Mouse (Mus musculus): ENCODE data around the gene Ube2m.
"Not testable (repeated sequence)": the region's sequence is repeated elsewhere in the genome, so short reads cannot be mapped to it uniquely, and the experiment has no call there.

Gene Ube2m

DNA sequence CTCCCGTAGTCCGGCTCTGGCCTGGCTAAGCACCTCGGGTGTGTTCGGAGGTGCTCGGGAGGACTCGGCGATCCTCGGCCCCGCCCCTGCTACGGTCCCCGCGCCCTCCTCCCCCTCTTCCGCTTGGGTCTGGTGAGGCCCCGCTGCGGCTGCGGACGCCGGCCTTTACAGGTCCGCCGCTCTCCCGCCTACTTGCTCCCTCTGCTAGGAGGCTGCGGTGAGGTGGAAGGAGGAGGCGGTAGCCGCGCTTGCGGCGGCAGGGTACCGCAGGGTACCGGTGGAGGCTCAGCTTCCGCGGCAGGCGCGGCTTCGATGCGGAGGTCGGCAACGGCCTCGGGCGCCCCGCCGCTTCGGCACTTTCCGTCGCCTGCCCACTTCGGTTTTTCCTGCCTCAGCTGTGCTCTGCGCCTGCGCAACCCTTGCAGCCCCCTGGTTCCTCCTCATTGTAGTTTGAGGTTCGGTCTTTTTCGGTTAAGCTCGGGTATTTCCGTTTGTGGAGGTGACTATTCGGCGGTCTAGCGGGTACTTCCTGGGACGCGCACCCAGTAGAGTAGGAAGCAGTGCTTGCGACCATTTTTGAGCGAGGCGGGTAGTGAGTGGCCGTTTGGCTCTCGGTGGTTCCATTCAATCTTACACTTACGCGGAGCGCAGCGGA, at the start of gene Ube2m:
Ube2m (minus strand) TSS at position 375 of the 655 bp plus-strand sequence.
- DNase-seq (ENCODE audit: extremely low read depth, low read depth): peak; percentile 95

DNA sequence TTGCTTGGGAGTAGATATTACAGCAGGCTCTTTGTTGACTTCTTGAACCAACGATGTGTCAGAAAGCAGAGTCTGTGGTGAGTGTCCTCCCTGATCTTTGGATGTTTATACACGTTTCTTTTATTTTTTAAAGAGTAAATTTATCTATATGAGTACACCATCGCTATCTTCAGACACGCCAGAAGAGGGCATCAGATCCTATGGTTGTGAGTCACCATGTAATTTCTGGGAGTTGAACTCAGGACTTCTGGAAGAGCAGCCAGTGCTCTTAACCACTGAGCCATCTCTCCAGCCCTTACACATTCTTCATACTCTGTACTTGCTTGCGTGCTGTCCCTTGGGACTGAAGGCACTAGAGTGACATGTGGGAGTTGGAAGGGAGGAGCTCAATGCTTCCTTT, 34.2 kb upstream of the Ube2m start:
- no peak for DNase-seq (ENCODE audit: extremely low read depth, low read depth)

DNA sequence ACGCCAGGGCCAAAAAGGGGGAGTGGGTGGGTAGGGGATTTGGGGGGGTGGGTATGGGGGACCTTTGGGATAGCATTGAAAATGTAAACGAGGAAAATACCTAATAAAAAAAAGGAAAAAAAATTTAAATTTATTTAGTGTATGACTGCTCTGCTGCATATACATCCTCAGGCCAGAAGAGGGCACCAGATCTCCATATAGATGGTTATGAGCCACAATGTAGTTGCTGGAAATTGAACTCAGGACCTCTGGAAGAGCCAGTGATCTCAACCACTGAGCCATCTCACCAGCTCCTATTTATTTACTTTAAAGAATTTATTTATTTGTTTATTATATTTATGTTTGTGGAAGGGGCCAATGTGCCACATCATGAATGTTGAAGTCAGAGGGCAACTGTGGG, 25.3 kb upstream of the Ube2m start:
- not testable (repeated sequence) for DNase-seq (ENCODE audit: extremely low read depth, low read depth)

DNA sequence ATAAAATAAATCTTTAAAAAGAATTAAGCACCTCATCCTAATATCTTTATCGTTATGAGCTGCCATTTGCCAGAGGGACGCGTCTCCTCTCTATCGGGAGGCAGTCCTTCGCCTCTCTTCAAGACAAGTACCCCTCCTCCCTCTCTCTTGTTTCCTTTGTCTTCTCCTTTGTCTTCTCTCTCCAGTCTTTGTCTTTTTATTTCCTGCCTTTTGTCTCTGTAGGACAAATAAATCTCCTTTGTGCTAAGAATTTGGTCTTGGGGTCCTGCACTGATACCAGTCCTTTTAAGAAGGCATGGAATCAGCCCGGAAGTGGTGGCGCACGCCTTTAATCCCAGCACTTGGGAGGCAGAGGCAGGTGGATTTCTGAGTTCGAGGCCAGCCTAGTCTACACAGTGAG, 21.5 kb upstream of the Ube2m start:
- no peak for DNase-seq (ENCODE audit: extremely low read depth, low read depth)

DNA sequence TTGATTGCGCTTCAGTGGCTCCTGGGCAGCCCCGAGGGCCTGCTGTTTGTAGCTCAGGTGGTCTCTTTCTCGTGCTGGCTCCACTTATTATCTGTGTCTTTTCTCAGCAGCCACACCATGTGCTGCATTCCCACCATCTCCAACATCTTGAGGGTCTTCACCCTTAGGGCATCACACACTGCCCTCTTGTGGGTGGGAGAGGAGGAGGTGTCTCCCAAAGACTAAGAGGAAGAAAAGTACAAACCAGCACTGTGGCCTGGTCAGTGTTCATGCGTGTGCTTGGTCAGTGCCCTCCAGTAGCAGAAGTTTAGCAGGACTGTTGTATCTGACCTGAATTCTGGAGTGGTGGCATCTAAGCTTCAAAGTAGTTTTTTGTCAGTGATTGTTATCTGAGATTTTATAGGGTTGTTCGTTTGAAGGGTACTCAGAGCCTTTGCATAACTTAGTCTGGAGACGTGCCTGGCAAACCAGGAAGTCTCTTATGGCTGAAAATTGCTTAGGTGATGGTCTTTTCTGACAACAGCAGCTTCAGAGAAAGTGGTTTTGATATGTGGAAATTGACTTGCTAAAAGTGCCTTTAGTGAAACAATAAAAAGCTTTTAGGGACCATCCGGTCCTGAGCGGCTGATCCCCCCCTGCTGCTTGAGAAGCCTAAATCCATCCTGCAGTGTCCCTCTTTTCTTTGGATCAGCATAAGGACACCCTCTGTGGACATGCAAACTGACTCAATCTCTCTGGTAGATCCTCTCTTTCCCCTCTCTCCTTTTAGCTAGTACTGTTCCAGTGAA, 19.0 kb upstream of the Ube2m start:
- DNase-seq (ENCODE audit: extremely low read depth, low read depth): no peak

DNA sequence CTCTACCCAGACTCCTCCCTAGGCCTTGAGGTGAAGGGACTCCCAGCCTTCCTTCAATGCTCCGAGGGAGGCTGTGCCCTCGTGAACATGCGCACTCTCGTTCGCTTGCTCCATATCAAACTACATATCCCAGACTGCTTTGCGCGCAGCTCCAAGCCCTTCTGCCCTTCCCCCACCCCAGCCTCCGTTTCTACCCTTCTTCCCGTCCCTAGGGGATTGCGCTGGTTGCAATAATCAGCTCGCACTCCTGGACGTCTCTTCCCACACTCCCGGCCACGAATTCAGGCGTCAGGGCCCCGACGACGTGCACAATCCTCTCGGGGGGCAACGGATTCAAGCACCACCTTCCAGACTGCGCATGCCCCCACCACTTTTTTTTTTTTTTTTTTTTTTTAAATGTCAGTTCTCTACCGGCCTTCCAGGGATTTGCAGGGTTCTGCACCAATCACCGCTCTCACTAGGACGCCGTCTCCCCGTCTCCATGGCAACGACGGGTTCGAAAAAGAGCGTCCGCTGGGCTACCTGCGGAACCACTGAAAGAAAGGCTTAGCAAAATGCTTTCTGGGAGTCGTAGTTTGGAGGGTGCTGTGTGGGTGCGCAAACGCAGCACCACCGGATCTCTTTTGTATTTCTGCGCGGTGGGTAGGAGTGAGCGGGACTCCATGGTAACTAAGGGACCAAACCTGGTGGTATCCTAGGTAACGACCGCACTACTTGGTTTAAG, 16.4 kb upstream of the Ube2m start, which contains the start of gene Mzf1:
Mzf1 (minus strand) TSS at position 478 of the 724 bp plus-strand sequence.
- DNase-seq (ENCODE audit: extremely low read depth, low read depth): peak; percentile 93

DNA sequence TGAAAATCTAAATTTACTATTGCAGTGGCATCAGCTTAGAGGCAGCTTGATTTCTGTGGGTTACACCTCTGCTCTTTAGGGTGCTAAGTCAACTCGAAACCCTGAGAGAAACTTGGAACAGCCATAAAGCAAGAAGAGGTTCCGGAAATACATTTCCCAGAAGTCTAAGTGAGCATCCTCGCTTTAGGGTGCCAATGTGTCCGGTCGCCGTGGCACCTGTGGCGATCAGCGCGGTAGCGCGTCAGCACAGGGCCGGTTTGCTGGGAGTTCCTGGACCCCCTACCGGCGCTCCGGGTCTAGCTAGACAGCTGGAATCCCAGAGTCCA, 15.8 kb upstream of the Ube2m start:
- no peak for DNase-seq (ENCODE audit: extremely low read depth, low read depth)

DNA sequence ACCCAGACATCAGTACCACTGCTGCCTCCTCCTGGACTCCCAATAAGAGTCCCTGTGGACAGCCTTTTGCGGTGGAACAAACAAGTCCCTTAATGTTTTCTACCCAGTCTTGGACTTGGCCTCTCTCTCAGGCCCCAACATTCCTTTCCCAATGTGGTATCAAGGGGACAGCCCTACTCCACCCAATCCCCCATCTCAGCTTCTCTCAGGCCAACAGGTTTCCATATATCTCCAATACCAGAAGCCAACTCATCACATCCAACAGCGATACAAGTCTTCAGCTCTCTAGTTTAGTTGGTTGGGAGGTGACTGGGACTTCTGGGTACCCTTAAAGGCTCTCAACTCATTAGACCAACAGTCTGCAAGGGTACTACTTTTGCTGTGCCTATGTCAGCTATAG, 15.4 kb upstream of the Ube2m start:
- DNase-seq (ENCODE audit: extremely low read depth, low read depth): no peak

DNA sequence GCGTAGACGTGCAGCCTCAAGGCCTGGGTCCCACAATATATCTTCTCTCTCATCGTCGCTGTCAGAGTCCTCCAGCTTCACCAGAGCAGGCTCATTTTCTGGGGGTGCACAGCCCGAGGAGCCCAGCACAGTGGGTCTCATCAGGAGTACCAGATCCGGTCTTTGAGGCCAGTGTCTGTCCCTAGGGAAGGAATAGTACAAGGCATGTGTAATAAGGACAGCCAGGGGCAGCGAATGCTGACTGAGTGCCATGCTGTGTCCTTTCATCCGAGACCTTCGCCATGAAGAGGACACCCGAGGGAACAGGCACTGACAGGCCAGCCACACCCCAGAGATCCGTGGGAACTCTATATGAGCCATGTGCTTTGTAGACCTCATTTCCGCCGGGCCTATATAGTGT, 14.9 kb upstream of the Ube2m start:
- DNase-seq (ENCODE audit: extremely low read depth, low read depth): no peak

DNA sequence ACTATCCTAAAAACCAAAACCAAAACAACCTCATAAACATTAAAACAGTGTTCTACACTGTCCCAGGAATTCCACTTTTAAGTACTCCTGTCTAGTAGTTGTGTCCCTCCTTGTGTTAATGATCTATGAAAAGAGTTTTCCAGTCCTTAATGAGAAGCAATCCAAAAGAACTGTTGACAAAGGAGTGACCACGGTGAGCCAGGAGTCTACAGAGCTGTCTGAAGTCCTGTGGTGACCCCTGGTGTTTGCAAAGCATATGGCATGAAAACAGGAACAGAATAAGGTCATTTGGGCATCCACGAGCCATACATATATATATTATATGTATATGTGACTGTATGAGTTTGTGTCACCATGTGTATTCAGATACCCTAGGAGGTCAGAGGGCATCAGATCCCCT, 8.0 kb upstream of the Ube2m start:
- peak; percentile 54 for DNase-seq (ENCODE audit: extremely low read depth, low read depth)

DNA sequence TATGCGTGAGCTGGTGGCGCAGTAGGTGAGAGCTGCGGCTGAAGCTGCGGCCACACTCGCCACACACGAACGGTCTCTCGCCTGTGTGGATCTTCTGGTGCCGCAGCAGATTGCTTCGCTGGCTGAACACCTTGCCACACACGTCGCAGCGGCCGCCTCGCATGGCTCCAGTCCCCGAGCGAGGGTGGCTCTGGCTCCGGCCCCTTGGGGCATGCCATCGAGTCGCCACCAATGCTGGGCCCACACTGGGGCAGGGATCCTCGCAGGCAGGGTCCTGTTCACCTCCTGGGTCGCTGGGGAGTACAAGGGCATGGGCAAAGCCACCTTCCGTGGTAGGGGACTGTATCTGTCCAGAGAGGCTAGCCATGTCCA, 6.2 kb upstream of the Ube2m start:
- DNase-seq (ENCODE audit: extremely low read depth, low read depth): no peak

DNA sequence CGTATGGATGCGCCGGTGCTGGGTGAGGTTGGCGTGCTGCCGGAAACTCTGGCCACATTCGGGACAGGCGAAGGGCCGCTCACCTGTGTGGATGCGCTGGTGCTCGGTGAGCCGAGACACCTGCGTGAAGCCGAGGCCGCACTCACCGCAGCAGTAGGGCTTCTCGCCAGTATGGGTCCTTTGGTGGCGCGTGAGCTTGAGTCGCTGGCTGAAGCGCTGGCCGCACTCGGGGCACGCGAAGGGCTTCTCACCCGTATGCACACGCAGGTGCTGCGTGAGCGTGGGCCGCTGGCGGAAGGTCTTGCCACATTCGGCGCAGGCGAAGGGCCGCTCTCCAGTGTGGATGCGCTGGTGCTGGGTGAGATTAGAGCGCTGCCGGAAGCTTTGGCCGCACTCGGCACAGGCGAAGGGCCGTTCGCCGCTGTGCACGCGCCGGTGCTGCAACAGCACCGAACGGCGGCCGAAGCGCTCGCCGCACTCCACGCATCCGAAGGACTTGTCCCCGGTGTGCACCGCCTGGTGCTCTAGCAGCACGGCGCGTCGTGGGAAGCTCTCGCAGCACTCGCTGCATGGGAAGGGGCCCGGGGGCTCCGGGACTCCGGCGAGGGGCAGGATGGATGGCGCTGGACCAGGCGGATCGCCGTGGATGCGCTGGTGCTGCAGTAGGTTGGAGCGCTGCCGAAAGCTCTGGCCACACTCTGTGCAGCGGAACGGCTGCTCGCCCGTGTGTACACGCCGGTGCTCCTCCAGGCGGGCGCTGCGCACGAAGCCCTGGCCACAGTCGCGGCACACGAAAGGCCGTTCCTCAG, 5.6 kb upstream of the Ube2m start:
- no peak for DNase-seq (ENCODE audit: extremely low read depth, low read depth)

DNA sequence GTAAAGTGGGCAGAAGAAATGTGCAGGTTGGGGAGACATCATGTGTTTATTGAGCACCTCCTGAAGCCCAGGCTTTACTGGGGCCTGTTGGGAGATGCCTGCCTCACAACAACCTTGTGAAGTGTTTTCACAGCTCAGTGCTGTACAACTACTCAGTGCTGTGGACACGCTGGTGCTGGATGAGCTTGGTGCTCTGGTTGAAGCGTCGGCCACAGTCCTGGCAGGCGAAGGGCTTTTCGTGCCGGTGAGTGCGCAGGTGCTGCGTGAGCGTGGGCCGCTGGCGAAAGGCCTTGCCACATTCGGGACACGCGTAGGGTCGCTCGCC, 5.0 kb upstream of the Ube2m start:
- no peak for DNase-seq (ENCODE audit: extremely low read depth, low read depth)

DNA sequence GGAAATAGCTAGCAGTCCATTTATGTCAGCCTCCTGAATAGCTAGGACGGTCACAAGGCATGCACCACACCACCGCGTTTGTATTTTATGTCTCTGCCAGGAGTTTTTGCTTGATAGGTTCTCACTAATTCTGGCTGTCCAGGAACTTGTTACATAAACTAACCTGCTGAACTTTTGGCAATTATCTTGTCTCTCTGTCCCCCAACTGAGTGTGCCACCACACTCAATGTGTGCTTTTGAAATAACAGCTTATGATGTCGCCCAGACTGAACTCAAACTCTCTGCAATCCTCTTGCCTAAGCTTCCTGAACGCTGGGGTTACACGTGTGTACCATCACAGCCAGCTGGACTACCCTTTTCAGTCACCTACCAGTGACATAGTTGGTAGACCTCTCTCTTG, 4.4 kb upstream of the Ube2m start:
- DNase-seq (ENCODE audit: extremely low read depth, low read depth): no peak

DNA sequence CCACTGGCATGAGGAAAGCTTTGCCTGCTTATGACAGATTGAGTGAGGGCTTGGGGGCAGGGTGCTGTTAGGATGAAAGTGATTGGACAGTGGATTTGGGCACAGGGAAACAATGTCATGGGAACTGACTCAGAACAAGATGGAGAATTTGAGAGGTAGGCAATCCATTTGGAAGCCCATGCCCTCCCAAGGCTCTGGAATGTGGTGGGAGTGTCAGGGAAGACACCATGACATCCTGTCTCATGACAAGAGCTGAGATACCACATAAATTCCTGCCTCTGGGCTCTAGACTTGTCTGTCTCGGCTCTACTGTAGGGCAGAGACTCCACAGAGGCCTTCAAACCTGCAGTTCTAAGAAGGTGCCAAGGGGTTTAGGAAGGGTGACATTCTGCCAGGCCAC, 3.2 kb upstream of the Ube2m start:
- DNase-seq (ENCODE audit: extremely low read depth, low read depth): no peak

DNA sequence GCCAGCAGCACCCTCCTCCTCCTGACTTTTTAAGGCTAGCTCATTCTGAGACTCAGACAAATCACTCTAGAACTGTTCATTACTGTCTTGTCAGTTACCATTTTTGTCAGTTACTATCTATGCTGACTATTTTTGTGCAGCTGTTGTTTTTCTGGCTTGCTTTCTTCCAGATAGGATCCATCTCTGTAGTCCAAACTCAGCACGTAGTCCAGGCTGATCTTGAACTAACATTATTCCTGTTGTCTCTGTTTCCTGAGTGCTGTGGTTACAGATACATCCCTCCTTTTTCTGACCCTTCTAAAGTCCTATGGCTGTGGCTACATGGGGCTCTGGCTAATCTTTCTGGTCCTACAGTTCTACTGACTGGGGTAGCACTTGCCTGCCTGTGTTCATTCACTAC, 1.1 kb upstream of the Ube2m start:
- DNase-seq (ENCODE audit: extremely low read depth, low read depth): no peak

DNA sequence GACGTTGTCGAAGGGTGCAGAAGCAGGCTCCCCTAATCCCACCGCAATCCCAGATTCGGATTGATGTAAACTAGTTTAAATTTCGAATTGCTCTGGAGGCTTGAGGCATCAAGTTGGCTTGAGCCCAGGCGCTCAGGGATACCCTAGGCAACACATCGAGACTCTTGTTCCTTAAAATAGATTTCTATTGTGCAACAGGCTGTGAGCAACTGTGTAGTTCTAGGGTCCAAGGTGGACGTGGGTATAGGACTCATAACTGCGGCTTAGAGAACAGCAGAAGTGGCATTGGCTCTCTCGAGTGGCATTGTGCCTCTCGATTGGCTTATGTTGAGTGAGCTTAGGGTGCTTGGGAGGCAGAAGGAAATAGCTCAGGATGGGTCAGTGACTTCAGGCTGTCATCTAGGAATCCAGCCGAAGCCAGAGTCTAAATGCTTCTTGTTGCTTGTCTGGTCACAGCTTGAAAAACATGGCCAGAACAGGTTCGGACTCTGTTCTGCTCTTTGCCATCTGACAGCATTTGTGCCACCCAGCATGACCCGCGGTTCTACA, 620 bp upstream of the Ube2m start:
- no peak for DNase-seq (ENCODE audit: extremely low read depth, low read depth)

DNA sequence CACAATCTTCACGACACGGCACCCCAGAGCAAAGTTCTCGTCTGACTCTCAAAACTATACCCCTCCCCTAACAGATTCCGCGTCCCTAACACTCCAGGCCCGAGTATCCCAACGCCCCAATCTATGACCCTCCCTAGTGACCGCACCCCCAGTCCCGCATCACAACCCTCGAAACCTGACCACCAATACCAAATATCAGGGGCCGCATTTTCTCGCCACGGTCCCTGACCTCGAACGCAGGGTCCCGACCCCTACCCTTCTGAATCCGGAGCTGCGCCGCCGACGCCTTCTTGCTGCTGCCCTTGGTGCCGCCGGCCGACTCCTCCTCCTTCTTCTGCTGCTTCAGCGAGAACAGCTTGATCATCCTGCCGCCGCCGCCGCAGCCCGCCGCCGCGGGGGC, 709 bp downstream of the Ube2m start:
- DNase-seq (ENCODE audit: extremely low read depth, low read depth): no peak

DNA sequence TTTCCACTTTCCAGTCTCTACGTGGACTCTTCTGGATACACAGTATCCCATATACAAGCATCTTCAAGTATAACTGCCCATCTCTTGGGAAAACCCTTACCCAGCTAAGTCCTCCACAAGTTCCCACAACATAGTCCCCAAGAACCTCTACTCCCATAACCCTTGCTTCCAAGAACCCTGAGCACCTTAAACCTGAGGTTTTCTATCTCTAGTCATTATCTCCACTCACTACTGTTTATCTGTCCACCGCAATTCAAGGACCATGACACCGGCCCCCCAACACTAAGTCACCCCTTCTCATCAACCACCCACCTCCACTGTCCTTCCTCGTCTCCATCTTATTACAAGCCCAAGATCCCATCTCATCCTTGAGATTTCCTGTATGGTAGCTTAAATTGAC, 1.3 kb downstream of the Ube2m start:
- no peak for DNase-seq (ENCODE audit: extremely low read depth, low read depth)

DNA sequence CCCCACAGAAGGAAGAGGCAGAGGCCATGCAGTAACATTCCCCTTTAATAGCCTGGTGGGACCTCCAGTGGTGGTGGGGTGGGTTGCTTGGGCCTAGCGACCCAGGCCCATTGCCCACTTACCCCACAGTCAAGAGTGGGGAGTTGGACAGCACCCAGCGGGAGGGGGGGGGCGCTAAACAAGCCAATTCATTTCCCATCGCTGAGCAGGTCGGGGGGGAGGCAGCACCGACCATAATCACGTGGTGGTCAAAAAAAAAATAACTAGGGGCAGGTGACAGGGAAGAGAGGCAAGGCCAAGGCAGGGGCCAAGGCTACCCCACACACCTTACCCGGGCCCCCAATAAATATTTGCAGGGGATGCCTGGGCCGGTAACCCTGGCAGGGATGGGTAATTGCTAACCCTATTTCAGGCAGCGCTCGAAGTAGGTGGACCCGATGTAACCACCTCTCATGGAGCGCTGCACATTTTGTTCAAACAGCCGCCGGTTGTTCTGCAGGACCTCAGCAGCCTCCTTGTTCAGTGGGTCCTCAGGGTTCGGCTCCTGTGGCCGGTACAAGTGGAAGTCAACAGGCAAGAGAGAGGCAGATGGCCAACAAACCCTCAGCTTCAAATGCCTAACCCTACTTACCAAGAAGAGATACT, 2.7 kb downstream of the Ube2m start:
- DNase-seq (ENCODE audit: extremely low read depth, low read depth): no peak
